Mouse (Mus musculus) liver, embryonic 13.5 days (tissue): ENCODE results near the gene Fgf22. TPM values are rescaled to one million over a fixed set of nuclear protein-coding genes. Genes with fewer than 3 reads are reported as not detected.

Experiments used
- ATAC-seq: fragments of 200-750 bp; cut with Nextera tagmentation; 2 replicates; pipeline ENCODE4 v1.8.0; 2017; ENCODE audit warnings: low read depth, mild to moderate bottlenecking, moderate number of reproducible peaks, moderate library complexity
- DNase-seq: peaks from one replicate; pipeline ENCODE4 v3.0.0; 2022
- H3K27ac ChIP-seq: fragments of 300-500 bp; sonication (generic); 2 replicates; pipeline ENCODE4 v1.5.1; 2015; ENCODE audit warnings: moderate library complexity, mild to moderate bottlenecking, inconsistent platforms
- H3K27me3 ChIP-seq: fragments of 300-500 bp; sonication (generic); 2 replicates; pipeline ENCODE4 v1.6.1; 2015; ENCODE audit warnings: mild to moderate bottlenecking, inconsistent platforms
- H3K36me3 ChIP-seq: fragments of 300-500 bp; sonication (generic); 2 replicates; pipeline ENCODE4 v1.6.1; 2015; ENCODE audit warnings: mild to moderate bottlenecking, inconsistent platforms
- H3K4me1 ChIP-seq: fragments of 300-500 bp; sonication (generic); replicated peaks from 2 replicates; pipeline ENCODE4 v1.6.1; 2015; ENCODE audit warnings: inconsistent platforms
- H3K4me2 ChIP-seq: fragments of 300-500 bp; sonication (generic); 2 replicates; pipeline ENCODE4 v1.6.1; 2015; ENCODE audit warnings: inconsistent platforms, mild to moderate bottlenecking, moderate library complexity
- H3K4me3 ChIP-seq: fragments of 300-500 bp; sonication (generic); replicated peaks from 2 replicates; pipeline ENCODE4 v1.5.1; 2015; ENCODE audit warnings: mild to moderate bottlenecking, inconsistent platforms
- H3K9ac ChIP-seq: fragments of 300-500 bp; sonication (generic); 2 replicates; pipeline ENCODE4 v1.6.1; 2015; ENCODE audit warnings: mild to moderate bottlenecking, inconsistent platforms
- H3K9me3 ChIP-seq: fragments of 300-500 bp; sonication (generic); replicated peaks from 2 replicates; pipeline ENCODE4 v1.6.1; 2016; ENCODE audit warnings: inconsistent platforms
- WGBS: fragments of 180-500 bp; shearing (Covaris S2); methylation state at CpG from one replicate; pipeline ENCODE4 v1.1.7; 2015; ENCODE audit not compliant: insufficient replicate concordance; 5-methylcytosine and 5-hydroxymethylcytosine counted together
- polyA plus RNA-seq: library from polyadenylated mRNA; unstranded; fragments of >200 nt; fragmentation: Nextera tagmentation; extraction: Ambion mirVana; gene quantifications from 2 replicates; pipeline ENCODE4 v1.2.1, GENCODE M21; 2015

The Fgf22 gene
- polyA plus RNA-seq, 1 experiment from 2014 or later, result not detected

DNA sequence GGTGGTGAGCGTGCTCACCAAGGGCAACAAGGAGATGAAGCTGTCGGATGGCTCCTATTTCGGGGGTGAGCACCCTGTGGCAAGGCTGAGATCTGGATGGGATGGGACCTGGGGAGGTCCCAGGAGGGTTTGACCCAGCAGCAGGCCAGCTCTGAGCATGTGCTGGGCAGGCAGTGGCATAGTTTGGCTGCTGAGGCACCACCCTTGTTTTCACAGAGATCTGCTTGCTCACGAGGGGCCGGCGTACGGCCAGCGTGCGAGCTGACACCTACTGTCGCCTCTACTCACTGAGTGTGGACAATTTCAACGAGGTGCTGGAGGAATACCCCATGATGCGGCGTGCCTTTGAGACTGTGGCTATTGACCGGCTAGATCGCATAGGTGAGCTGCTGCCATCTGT is 21.0 kb upstream of the Fgf22 start:
- no peak for ATAC-seq
- H3K9ac ChIP-seq, result no peak overlapping the region
- H3K9me3 ChIP-seq, result peaks cover 13% of the 10 kb centered on the region; the same call in 1 of the 2 replicates
- no peak overlapping the region for H3K4me2 ChIP-seq
- H3K27ac ChIP-seq, result no peak overlapping the region
- H3K36me3 ChIP-seq, result peaks cover 49% of the 10 kb centered on the region
- H3K4me3 ChIP-seq, result no peak overlapping the region
- 87% methylated on average over 15 of the region's 15 CpGs for WGBS
- peaks cover 7% of the 10 kb centered on the region for H3K27me3 ChIP-seq
- DNase-seq, result no peak
- H3K4me1 ChIP-seq, result no peaks in the 10 kb centered on the region

DNA sequence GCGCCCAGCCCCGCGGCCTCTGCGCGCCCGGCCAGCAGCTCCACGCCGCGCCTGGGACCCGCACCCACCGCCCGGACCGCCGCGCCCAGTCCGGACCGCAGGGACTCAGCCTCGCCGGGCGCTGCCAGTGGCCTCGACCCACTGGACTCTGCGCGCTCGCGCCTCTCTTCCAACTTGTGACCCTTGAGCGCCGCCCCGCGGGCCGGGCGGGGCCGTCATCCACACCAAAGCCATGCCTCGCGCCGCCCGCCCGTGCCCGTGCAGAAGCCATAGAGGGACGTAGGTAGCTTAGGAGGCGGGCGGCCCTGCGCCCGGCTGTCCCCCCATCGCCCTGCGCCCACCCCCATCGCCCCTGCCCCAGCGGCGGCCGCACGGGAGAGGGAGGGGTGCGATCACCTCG is 19.5 kb upstream of the Fgf22 start:
- Histone ChIP-seq H3K27me3 (no peaks in the 10 kb centered on the region), H3K36me3 (peaks cover 64% of the 10 kb centered on the region), H3K4me3 (no peak overlapping the region; the same call in 1 of the 2 replicates), H3K9ac (no peak overlapping the region), H3K4me1 (no peaks in the 10 kb centered on the region), H3K4me2 (0 out of 2 replicates have a peak overlapping the region, but pooled peaks have one; percentile 10), H3K27ac (no peak overlapping the region), H3K9me3 (peaks cover 13% of the 10 kb centered on the region; the same call in 1 of the 2 replicates)
- no peak for DNase-seq
- no peak for ATAC-seq
- WGBS, result 59% methylated on average over 51 of the region's 52 CpGs

DNA sequence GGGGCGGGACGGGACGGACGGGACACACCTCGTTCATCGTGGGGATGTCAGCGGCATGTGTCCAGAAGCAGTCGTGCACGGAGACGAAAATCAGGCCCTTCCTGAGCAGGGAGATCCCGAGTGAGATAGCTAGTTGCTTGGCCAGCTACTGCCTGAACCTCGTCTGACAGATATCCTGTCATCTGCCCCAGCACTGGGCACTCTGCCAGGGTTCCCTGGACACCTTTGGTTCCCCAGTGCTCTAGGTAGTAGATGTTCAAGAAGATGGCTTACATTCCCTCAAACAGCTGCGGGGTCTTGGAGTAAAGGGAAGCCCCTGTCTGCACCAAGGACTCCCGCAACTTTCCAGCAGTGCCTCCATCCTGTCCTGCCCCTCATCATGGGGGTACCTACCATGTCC is 18.2 kb upstream of the Fgf22 start:
- DNase-seq (no peak), ATAC-seq (no peak)
- Histone ChIP-seq H3K9ac (no peak overlapping the region), H3K4me1 (no peaks in the 10 kb centered on the region), H3K4me3 (no peak overlapping the region), H3K27ac (no peak overlapping the region), H3K4me2 (no peak overlapping the region), H3K36me3 (peaks cover 77% of the 10 kb centered on the region), H3K9me3 (peaks cover 13% of the 10 kb centered on the region; the same call in 1 of the 2 replicates), H3K27me3 (no peaks in the 10 kb centered on the region)
- 89% methylated on average over 14 of the region's 14 CpGs for WGBS

DNA sequence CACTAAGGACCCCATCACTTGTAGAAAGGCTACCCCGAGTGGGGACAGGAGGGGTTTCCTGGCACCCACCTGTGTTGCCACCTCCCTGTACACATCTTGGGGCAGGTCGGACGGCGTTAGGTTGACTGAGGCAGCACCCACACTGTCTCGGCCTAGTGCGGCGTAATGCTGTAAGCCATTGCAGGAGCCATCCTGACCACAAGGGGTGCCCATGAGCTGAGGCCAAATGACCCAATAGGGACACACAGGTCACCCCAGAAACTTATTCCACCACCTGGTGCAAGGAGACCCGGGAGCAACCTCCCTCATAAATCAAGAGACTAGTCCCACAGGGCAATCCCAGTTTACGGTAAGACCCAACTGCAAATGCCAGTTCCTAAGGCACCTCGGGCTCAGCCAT is 16.6 kb upstream of the Fgf22 start:
- H3K9ac ChIP-seq, result no peak overlapping the region
- no peaks in the 10 kb centered on the region for H3K4me1 ChIP-seq
- 83% methylated on average over 10 of the region's 10 CpGs for WGBS
- H3K27ac ChIP-seq, result no peak overlapping the region
- no peaks in the 10 kb centered on the region for H3K27me3 ChIP-seq
- peaks cover 13% of the 10 kb centered on the region; the same call in 1 of the 2 replicates for H3K9me3 ChIP-seq
- no peak for DNase-seq
- ATAC-seq, result 0 out of 2 replicates have a peak, but pooled peaks have one; percentile 12
- no peak overlapping the region for H3K4me3 ChIP-seq
- H3K36me3 ChIP-seq, result peaks cover 89% of the 10 kb centered on the region
- H3K4me2 ChIP-seq, result no peak overlapping the region

DNA sequence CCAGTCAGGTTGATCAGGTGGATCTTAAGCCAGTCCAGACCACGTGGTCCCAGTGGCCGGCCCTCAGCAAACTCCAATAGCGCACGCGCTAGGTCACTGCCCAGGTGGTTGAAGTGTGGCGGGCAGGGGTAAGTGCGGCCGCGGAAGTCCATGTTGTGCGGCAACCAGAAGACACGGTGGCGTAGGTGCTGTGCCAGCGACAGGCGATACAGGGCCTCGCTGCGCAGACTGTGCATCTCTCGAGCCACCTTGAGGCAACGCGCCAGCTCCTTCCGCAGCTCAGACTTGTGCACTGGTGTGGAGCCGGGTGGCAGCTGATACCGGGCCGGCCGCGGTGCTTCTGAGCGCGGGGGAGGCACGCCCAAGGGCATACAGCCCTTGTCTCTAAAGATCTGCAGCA is 15.6 kb upstream of the Fgf22 start:
- Histone ChIP-seq H3K9me3 (peaks cover 13% of the 10 kb centered on the region; the same call in 1 of the 2 replicates), H3K4me3 (no peak overlapping the region), H3K27me3 (no peaks in the 10 kb centered on the region), H3K4me2 (no peak overlapping the region), H3K4me1 (no peaks in the 10 kb centered on the region), H3K36me3 (peaks cover 94% of the 10 kb centered on the region), H3K27ac (no peak overlapping the region), H3K9ac (no peak overlapping the region)
- ATAC-seq, result no peak
- DNase-seq, result no peak
- 88% methylated on average over 28 of the region's 28 CpGs for WGBS

DNA sequence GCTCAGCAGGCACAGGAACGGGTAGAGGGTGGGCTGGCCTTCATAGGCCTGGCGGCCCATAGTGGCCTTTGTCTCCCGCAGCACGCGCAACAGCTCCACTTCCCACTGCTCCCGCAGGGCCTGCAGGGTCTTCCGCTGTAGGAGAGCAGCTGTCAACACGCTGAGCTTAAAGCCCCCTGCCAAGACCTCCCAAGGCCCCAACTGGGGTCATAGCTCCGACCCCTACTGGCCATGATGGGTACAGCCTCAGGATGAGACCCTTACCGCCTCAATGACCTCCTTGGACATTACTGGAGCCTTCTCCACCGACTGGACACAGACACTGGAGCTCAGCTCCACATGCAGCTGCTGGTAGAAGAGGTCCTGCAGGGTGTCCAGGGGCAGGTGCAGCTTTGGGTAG is 14.0 kb upstream of the Fgf22 start:
- H3K27ac ChIP-seq, result no peak overlapping the region
- H3K9me3 ChIP-seq, result peaks cover 5% of the 10 kb centered on the region; the same call in 1 of the 2 replicates
- H3K27me3 ChIP-seq, result no peaks in the 10 kb centered on the region
- no peak overlapping the region for H3K4me2 ChIP-seq
- no peak for DNase-seq
- peaks cover 83% of the 10 kb centered on the region for H3K36me3 ChIP-seq
- WGBS, result 78% methylated on average over 11 of the region's 11 CpGs
- H3K4me1 ChIP-seq, result peaks cover 9% of the 10 kb centered on the region
- ATAC-seq, result no peak
- no peak overlapping the region for H3K4me3 ChIP-seq
- H3K9ac ChIP-seq, result no peak overlapping the region

DNA sequence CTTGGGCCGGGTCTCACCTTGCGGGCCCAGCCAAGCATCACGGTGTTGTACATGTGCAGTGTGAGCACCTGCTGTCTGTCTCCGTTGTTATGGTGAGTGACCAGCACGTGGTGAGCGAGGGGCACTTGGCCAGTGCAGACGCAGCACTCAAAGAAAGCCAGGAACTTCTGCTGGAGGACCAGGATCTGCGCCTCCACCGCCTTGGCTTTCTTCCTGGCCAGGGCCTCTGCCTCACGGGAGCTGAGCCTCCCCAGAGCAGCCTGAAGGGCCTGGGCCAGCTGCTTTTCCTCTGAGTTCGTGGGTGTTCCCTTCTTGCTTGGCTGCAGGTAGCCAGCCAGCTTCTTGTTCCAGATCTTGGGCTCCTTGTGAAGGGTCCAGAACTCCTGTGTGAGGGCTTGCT is 11.7 kb upstream of the Fgf22 start:
- H3K36me3 ChIP-seq, result peaks cover 60% of the 10 kb centered on the region
- no peak for ATAC-seq
- 85% methylated on average over 11 of the region's 11 CpGs for WGBS

DNA sequence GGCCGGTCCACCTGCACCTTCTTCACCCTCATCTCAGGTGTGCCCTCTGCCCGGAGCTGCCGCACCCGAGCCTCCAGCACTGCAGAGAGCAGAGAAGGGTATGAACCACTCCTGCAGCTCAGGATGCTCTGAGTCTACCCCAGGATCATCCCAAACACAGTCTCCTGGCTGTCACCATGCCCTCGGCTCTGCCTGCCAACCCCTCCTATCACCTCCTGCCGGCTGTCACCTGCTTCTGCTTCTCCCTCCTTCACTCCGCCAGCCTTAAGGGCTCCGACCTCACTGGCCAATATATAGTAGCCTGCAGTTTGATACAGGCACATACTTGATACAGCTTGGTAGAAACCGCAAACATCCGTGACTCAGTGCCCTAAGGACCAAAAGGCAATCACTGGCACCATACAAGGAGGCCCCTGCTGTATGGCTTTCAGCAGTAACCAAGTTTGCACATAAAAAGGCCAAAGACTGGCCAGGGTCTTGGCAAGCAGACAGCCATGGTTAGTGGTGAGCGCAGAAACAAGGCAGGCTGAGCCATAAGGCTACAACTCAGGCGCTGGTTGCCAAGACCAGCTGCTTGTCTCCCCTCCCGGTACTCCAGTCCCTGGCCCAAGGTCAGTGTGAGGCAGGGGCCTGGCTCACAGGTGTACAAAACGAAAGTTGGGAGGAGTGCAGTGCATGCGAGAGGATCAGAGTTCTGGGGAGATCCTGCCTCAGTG is 11.1 kb upstream of the Fgf22 start:
- WGBS, result 79% methylated on average over 15 of the region's 15 CpGs
- Histone ChIP-seq H3K36me3 (peaks cover 54% of the 10 kb centered on the region), H3K4me1 (peaks cover 25% of the 10 kb centered on the region), H3K9me3 (no peaks in the 10 kb centered on the region), H3K4me3 (no peak overlapping the region), H3K27me3 (no peaks in the 10 kb centered on the region), H3K27ac (no peak overlapping the region), H3K9ac (no peak overlapping the region), H3K4me2 (no peak overlapping the region)
- DNase-seq, result no peak
- ATAC-seq, result no peak

More for the DNA sequence above, 11.7 kb upstream of the Fgf22 start:
- Histone ChIP-seq H3K27ac (no peak overlapping the region), H3K27me3 (no peaks in the 10 kb centered on the region), H3K9ac (no peak overlapping the region), H3K9me3 (no peaks in the 10 kb centered on the region), H3K4me2 (no peak overlapping the region), H3K4me1 (peaks cover 22% of the 10 kb centered on the region), H3K4me3 (no peak overlapping the region)
- DNase-seq, result no peak

DNA sequence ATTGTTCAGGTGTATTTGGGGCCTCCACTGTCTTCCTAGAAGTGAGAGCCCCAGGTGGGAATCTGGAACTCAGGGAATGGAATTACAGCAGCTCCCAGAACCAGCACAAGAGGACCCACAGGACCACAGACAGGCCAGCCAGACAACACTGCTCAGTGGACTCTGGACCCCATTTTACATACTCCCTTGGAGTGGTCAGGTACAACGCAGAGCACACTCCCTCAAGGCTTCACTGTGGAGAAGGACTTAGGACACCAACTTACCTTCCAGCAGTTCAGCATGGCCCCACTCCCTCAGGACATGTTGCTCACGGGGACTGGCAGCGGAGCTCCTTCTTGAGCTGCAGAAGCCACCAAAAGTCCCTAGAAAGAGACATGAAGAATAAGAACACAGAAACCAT is 9.5 kb upstream of the Fgf22 start:
- peak overlapping the region; percentile 83 for H3K4me2 ChIP-seq
- H3K4me3 ChIP-seq, result peak overlapping the region; percentile 73
- peaks cover 36% of the 10 kb centered on the region for H3K4me1 ChIP-seq
- DNase-seq, result no peak
- no peaks in the 10 kb centered on the region for H3K27me3 ChIP-seq
- H3K9ac ChIP-seq, result peak overlapping the region; percentile 80
- H3K36me3 ChIP-seq, result peaks cover 38% of the 10 kb centered on the region
- ATAC-seq, result no peak
- H3K27ac ChIP-seq, result no peak overlapping the region; the same call in 1 of the 2 replicates
- WGBS, result 87% methylated on average over 3 of the region's 3 CpGs
- no peaks in the 10 kb centered on the region for H3K9me3 ChIP-seq

DNA sequence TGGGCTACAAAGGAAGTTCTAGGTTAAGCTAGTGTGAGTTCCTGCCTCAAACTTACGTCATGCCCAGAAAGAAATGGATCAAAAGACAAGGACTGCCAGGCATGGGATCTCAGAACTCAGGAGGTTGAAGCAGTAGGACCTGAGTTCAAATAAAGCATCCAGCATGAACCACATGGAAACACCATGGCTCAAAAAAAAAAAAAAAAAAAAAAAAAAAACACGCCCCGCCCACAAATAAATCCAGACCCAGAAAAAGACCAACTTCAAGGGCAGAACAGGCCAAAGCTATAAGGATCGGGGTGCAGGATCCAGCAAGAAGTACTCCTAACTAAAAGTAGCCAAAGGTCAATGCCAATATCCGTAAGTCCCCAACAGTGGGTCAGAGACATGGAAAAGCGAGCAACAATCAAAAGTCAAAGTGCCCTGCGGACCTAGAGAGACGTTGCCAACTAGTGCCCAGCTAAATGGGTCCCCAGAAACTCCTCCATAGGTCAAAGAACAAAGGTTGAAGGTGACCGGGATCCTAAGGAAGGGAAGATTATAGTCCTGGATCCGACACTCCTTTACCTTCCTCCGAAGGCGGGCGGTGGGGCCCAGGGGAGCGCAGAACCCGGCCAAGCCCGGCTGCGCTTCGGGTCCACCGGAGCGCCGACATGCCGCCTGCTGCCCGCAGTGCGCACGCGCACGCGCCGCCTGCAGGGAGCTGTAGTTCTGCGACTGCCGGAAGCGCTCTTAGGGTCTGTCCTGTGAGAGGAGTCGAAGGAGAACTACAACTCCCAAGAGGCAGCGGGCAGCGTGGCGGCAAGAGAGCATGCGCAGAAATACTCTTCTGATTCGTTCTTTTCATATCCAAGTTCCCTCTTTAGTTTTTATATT is 8.7 kb upstream of the Fgf22 start, which contains the start of gene Polrmt:
Gene Polrmt (minus strand): TSS at position 684 of the 876 bp plus-strand sequence.
- WGBS, result 3% methylated on average over 38 of the region's 38 CpGs

DNA sequence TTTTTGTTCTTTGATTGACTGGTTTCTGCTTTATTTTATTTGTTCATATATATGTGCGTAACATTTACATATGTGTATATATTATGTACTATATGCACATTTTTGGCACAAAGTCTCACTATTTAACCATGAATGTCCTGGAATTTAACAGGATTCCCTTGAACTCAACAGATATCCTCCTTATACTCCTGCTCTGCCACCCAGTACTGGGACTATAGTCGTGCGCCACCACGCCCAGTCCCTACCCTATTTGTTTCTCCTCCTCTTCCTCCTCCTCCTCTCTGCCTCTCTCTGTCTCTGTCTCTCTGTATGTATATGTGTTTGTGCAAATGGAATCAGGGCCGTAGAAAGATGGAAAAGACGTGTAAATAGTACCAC is 8.1 kb upstream of the Fgf22 start:
- H3K27me3 ChIP-seq, result peaks cover 3% of the 10 kb centered on the region; the same call in 1 of the 2 replicates
- peaks cover 36% of the 10 kb centered on the region for H3K4me1 ChIP-seq
- DNase-seq (peak; percentile 42), ATAC-seq (peak; percentile 85)
- no peaks in the 10 kb centered on the region for H3K9me3 ChIP-seq
- peaks cover 24% of the 10 kb centered on the region for H3K36me3 ChIP-seq
- peak overlapping the region; percentile 67 for H3K27ac ChIP-seq
- 20% methylated on average over 6 of the region's 6 CpGs for WGBS
- H3K4me3 ChIP-seq, result peak overlapping the region; percentile 32
- peak overlapping the region; percentile 18; the same call in 1 of the 2 replicates for H3K9ac ChIP-seq
- H3K4me2 ChIP-seq, result peak overlapping the region; percentile 83

More for the DNA sequence above, 8.7 kb upstream of the Fgf22 start, which contains the start of gene Polrmt:
- peak; percentile 97 for ATAC-seq
- Histone ChIP-seq H3K4me3 (peak within 1 kb of the TSS; percentile 73), H3K9ac (peak within 1 kb of the TSS; percentile 80), H3K36me3 (peaks cover 30% of the 10 kb centered on the region), H3K4me2 (peak within 1 kb of the TSS; percentile 83), H3K9me3 (no peaks in the 10 kb centered on the region), H3K4me1 (peaks cover 36% of the 10 kb centered on the region), H3K27me3 (no peaks in the 10 kb centered on the region), H3K27ac (peak within 1 kb of the TSS; percentile 67)
- peak; percentile 94 for DNase-seq
